Mouse (Mus musculus) midbrain, embryonic 14.5 days (tissue): ENCODE data around the gene Spsb2. TPM values are rescaled to one million over a fixed set of nuclear protein-coding genes. Genes with fewer than 3 reads are reported as not detected.
A peak's percentile ranks its signal among the peaks of the same experiment; 100 is the strongest.
"Not testable (repeated sequence)": the region's sequence is repeated elsewhere in the genome, so short reads cannot be mapped to it uniquely, and the experiment has no call there.

Experiments
- ATAC-seq: fragments of 200-750 bp; cut with Nextera tagmentation; 2 replicates; pipeline ENCODE4 v1.8.0; 2017; ENCODE audit warnings: moderate number of reproducible peaks, moderate library complexity; ENCODE audit not compliant: low FRiP score, low TSS enrichment
- DNase-seq: peaks from one replicate; pipeline ENCODE4 v3.0.0-alpha.2; 2015
- H3K27ac ChIP-seq: fragments of 300-500 bp; sonication (generic); replicated peaks from 2 replicates; pipeline ENCODE4 v1.5.1; 2014; ENCODE audit warnings: mild to moderate bottlenecking, low read depth, low read length, moderate library complexity
- H3K27me3 ChIP-seq: fragments of 300-500 bp; sonication (generic); 2 replicates; pipeline ENCODE4 v1.6.1; 2014; ENCODE audit warnings: low read length, control low read depth, mixed read lengths; ENCODE audit not compliant: control insufficient read depth, insufficient read depth
- H3K36me3 ChIP-seq: fragments of 300-500 bp; sonication (generic); 2 replicates; pipeline ENCODE4 v1.6.1; 2014; ENCODE audit warnings: low read length, control low read depth; ENCODE audit not compliant: control insufficient read depth, insufficient read depth
- H3K4me1 ChIP-seq: fragments of 300-500 bp; sonication (generic); 2 replicates; pipeline ENCODE4 v1.6.1; 2014; ENCODE audit warnings: mild to moderate bottlenecking, antibody characterized with exemption, low read length, control low read depth; ENCODE audit not compliant: control insufficient read depth, insufficient read depth
- H3K4me2 ChIP-seq: fragments of 300-500 bp; sonication (generic); 2 replicates; pipeline ENCODE4 v1.6.1; 2014; ENCODE audit warnings: mild to moderate bottlenecking, low read length, moderate library complexity
- H3K4me3 ChIP-seq: fragments of 300-500 bp; sonication (generic); replicated peaks from 2 replicates; pipeline ENCODE4 v1.5.1; 2014; ENCODE audit warnings: low read depth, low read length
- H3K9ac ChIP-seq: fragments of 300-500 bp; sonication (generic); replicated peaks from 2 replicates; pipeline ENCODE4 v1.6.1; 2014; ENCODE audit warnings: mild to moderate bottlenecking, low read length, moderate library complexity
- H3K9me3 ChIP-seq: fragments of 300-500 bp; sonication (generic); 2 replicates; pipeline ENCODE4 v1.6.1; 2016; ENCODE audit warnings: low read length, control low read depth, mixed read lengths; ENCODE audit not compliant: control insufficient read depth
- WGBS: fragments of 180-500 bp; shearing (Covaris S2); extraction: QIAGEN DNeasy Blood & Tissue Kit; methylation state at CpG from one replicate; pipeline ENCODE4 v1.1.7; 2014; 5-methylcytosine and 5-hydroxymethylcytosine counted together
- polyA plus RNA-seq: library from polyadenylated mRNA; unstranded; fragments of >200 nt; fragmentation: Nextera tagmentation; extraction: Ambion mirVana; gene quantifications from 2 replicates; pipeline ENCODE4 v1.2.1, GENCODE M21; 2014

Spsb2 gene
- polyA plus RNA-seq, 1 experiment from 2014 or later = 6.3 TPM

DNA sequence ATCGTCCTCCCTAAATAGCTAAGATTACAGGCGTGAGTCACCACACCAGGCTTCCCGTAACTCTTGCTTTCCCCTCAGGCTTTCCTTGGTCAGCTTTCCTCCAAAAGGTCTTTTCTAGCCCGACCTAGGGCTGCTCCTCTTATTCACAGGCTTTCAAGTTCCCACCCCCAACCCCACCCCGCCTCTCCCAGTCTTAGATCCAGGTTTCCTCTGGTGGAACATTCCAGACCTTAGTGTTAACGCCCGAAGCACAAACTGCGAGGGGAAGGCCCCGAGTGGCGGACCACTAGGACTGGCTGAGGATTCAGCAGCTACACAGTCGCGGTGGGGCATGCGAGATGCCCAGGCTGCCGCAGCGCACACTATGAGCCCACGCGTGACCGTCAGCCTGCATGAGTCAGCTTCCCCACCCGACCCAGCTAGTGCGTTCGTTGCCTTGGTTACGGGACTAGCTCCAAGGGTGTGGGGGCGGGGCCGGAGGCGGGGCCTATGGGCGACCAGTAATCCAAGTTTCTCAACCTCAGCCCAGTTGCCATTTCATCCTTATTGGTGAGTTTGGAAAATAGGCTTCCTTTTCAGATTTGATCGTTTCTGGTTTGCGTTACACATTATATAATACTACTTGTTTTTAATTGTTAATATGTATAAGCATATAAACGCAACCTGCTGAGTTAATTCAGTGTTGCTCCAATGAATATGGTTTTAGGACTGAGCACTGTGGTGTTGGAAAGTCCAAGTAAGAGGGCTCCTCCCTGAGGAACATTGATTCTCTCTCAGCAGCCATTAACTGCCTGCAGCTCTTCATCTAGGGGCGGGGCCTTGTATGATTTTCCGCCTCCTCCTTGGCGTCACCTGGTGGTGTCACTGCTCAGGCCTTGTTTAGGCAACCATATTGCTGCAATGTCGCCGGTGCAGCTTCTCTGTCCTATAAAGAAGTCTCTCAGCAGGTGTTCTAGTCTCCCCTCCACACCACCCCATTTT lies 2.8 kb upstream of the Spsb2 start:
- H3K27me3 ChIP-seq = no peaks in the 10 kb centered on the region
- peaks cover 4% of the 10 kb centered on the region; the same call in 1 of the 2 replicates for H3K36me3 ChIP-seq
- H3K9ac ChIP-seq = peak overlapping the region; percentile 56
- no peaks in the 10 kb centered on the region for H3K9me3 ChIP-seq
- peak overlapping the region; percentile 77 for H3K27ac ChIP-seq
- DNase-seq (peak; percentile 96), ATAC-seq (peak; percentile 88)
- 3% methylated on average over 34 of the region's 34 CpGs for WGBS
- H3K4me1 ChIP-seq = peaks cover 30% of the 10 kb centered on the region
- peak overlapping the region; percentile 39 for H3K4me3 ChIP-seq
- H3K4me2 ChIP-seq = peak overlapping the region; percentile 73

- no peak overlapping the region for H3K4me3 ChIP-seq
- no peak for DNase-seq
- H3K36me3 ChIP-seq = peaks cover 7% of the 10 kb centered on the region
- H3K9ac ChIP-seq = no peak overlapping the region; the same call in 1 of the 2 replicates
- peaks cover 30% of the 10 kb centered on the region for H3K4me1 ChIP-seq
- no peaks in the 10 kb centered on the region for H3K9me3 ChIP-seq
- no peak for ATAC-seq
- H3K4me2 ChIP-seq = peak overlapping the region; percentile 73
- no peaks in the 10 kb centered on the region for H3K27me3 ChIP-seq
- peak overlapping the region; percentile 77 for H3K27ac ChIP-seq
- 76% methylated on average over 7 of the region's 7 CpGs for WGBS
These were observed 1.9 kb upstream of the Spsb2 start for GRCm38 (mm10) chr6:124806446-124807140.

DNA sequence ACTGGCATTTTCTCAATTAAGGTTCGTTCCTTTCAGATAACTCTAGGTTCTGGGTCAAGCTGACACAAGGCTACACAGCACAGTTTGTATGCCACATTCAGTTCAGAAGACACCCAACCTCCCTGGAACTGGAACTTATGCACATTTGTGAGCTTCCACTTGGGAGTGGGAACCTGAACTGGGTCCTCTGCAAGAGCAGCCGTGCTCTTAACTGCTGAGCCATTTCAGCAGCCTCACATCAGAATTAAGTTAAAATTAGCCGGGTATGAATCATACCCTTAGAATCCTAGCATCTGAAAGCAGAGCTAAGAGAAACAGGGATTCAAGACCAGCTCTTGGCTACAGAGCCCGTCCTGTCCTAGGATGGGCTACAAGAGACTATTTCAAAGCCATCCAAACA lies 1.1 kb upstream of the Spsb2 start:
- H3K9ac ChIP-seq = no peak overlapping the region

GRCm38 (mm10) chr6:124807986-124808357 lies 489 bp upstream of the Spsb2 start:
- 89% methylated on average over 6 of the region's 6 CpGs for WGBS
- DNase-seq (no peak), ATAC-seq (no peak)
- Histone ChIP-seq H3K9me3 (no peaks in the 10 kb centered on the region), H3K4me3 (no peak overlapping the region), H3K4me1 (peaks cover 40% of the 10 kb centered on the region), H3K4me2 (peak overlapping the region; percentile 92), H3K9ac (no peak overlapping the region), H3K36me3 (peaks cover 13% of the 10 kb centered on the region), H3K27me3 (no peaks in the 10 kb centered on the region), H3K27ac (0 out of 2 replicates have a peak overlapping the region, but pooled peaks have one; percentile 32)

More for the DNA sequence above, 1.1 kb upstream of the Spsb2 start:
- no peak overlapping the region for H3K4me2 ChIP-seq
- H3K27me3 ChIP-seq = no peaks in the 10 kb centered on the region
- DNase-seq (no peak), ATAC-seq (no peak)
- no peak overlapping the region for H3K27ac ChIP-seq
- H3K9me3 ChIP-seq = no peaks in the 10 kb centered on the region
- 90% methylated on average over 4 of the region's 4 CpGs for WGBS
- peaks cover 13% of the 10 kb centered on the region for H3K36me3 ChIP-seq
- H3K4me1 ChIP-seq = peaks cover 34% of the 10 kb centered on the region
- H3K4me3 ChIP-seq = no peak overlapping the region

DNA sequence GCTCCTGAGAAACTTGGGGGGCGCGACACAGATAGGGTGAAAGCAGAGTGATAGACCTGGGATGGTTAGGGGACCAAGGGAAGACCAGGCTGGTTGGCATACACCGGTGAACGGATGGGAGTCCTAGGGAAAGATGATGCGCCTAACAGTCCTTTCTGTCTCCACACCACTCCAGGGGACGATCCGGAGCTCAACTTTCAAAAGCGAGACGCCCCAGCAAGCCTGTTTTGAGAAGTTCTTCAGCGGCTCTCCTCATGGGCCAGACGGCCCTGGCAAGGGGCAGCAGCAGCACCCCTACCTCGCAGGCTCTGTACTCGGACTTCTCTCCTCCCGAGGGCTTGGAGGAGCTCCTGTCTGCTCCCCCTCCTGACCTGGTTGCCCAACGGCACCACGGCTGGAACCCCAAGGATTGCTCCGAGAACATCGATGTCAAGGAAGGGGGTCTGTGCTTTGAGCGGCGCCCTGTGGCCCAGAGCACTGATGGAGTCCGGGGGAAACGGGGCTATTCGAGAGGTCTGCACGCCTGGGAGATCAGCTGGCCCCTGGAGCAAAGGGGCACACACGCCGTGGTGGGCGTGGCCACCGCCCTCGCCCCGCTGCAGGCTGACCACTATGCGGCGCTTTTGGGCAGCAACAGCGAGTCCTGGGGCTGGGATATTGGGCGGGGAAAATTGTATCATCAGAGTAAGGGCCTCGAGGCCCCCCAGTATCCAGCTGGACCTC lies 752 bp downstream of the Spsb2 start:
- under 1% methylated on average over 35 of the region's 35 CpGs for WGBS
- ATAC-seq = peak; percentile 14; the same call in 1 of the 2 replicates

DNA sequence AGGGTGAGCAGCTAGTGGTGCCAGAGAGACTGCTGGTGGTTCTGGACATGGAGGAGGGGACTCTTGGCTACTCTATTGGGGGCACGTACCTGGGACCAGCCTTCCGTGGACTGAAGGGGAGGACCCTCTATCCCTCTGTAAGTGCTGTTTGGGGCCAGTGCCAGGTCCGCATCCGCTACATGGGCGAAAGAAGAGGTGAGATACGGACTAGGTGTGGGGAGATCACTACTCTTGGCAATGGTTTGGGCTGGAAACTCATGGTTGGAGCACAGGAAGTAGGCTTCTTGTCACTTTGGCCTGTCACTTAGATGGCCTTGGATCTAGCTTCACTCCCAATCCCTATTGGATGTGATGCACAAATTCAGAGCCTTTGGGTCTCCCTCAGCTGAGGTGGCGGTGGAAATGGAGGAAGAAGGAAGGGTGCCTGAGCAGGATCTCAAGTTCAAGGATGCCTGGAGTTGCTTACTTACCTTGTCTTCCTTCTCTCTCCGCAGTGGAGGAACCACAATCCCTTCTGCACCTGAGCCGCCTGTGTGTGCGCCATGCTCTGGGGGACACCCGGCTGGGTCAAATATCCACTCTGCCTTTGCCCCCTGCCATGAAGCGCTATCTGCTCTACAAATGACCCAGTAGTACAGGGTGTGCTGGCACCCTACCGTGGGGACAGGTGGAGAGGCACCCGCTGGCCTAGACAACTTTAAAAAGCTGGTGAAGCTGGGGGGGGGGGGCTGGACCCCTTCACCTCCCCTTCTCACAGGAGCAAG lies 1.5 kb downstream of the Spsb2 start:
- Histone ChIP-seq H3K9me3 (no peaks in the 10 kb centered on the region), H3K27me3 (no peaks in the 10 kb centered on the region), H3K36me3 (peaks cover 15% of the 10 kb centered on the region), H3K27ac (peak overlapping the region; percentile 77; the same call in 1 of the 2 replicates), H3K9ac (peak overlapping the region; percentile 55), H3K4me1 (peaks cover 53% of the 10 kb centered on the region), H3K4me3 (peak overlapping the region; percentile 44), H3K4me2 (peak overlapping the region; percentile 92)
- DNase-seq (no peak), ATAC-seq (no peak)
- 46% methylated on average over 14 of the region's 14 CpGs for WGBS

More for the DNA sequence above, 752 bp downstream of the Spsb2 start:
- peak overlapping the region; percentile 55 for H3K9ac ChIP-seq
- H3K27me3 ChIP-seq = no peaks in the 10 kb centered on the region
- H3K4me1 ChIP-seq = peaks cover 47% of the 10 kb centered on the region
- DNase-seq = peak; percentile 84
- H3K4me2 ChIP-seq = peak overlapping the region; percentile 92
- H3K27ac ChIP-seq = peak overlapping the region; percentile 77
- H3K4me3 ChIP-seq = peak overlapping the region; percentile 44
- no peaks in the 10 kb centered on the region for H3K9me3 ChIP-seq
- H3K36me3 ChIP-seq = peaks cover 13% of the 10 kb centered on the region

DNA sequence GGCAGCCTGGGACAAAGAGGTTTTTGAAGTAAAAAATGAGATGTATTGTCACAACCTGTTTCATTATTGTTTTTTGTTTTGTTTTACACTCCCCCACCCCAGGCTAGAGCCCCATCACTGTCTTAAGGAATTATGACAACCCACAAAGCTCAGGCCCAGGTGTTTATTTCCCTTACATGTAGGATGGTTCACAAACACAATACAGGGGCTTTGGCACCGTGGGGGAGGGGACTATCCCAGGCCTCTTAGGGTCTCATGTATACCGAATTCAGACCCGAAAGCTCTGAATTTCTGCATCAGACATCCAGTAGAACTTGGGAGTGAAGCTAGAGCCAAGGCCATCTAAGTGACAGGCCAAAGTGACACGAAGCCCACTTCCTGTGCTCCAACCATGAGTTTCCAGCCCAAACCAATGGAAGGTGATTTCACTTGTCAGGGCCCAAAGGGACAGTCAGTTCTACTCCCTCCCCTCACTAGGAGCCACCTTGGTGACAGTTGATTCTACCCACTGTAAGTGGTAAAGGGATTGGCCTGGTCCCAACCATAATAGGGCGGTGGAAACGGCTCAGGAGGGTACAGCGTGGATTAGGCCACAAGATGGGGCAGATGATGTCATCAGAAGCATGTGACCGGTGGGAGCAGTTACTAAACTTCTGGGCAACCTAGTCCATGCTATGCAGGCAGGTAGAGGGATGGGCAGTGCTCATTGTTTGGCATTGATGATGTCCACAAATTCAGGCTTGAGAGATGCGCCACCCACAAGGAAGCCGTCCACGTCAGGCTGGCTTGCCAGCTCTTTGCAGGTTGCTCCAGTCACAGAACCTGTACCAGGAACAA lies 2.3 kb downstream of the Spsb2 start:
- peaks cover 23% of the 10 kb centered on the region for H3K36me3 ChIP-seq
- H3K9me3 ChIP-seq, H3K4me2 ChIP-seq, H3K27ac ChIP-seq, ATAC-seq, H3K4me3 ChIP-seq, H3K9ac ChIP-seq, DNase-seq, H3K27me3 ChIP-seq: not testable (repeated sequence)
- H3K4me1 ChIP-seq = peaks cover 48% of the 10 kb centered on the region
- WGBS = 88% methylated on average over 11 of the region's 11 CpGs
